Mouse (Mus musculus): ENCODE measurements around the gene 1700022I11Rik.
A peak's percentile ranks its signal among the peaks of the same experiment; 100 is the strongest.

The 1700022I11Rik gene

GRCm38 (mm10) chr4:43001272-43001671, 31.9 kb downstream of the 1700022I11Rik start:
- no peak for DNase-seq (ENCODE audit: low spot score in 2 of 2)

GRCm38 (mm10) chr4:43002756-43003439, 33.5 kb downstream of the 1700022I11Rik start:
- DNase-seq (ENCODE audit: low spot score in 2 of 2): no peak

- DNase-seq (ENCODE audit: low spot score in 2 of 2): no peak
Observed at GRCm38 (mm10) chr4:43004951-43005350, 35.5 kb downstream of the 1700022I11Rik start.

GRCm38 (mm10) chr4:43005765-43006164, 36.4 kb downstream of the 1700022I11Rik start:
- no peak for DNase-seq (ENCODE audit: low spot score in 2 of 2)

- peak; percentile 78 to 82 for DNase-seq (ENCODE audit: low spot score in 2 of 2)
Observed at GRCm38 (mm10) chr4:43010161-43011038, 41.0 kb downstream of the 1700022I11Rik start, which contains the start of gene Fancg. Gene Fancg (minus strand): TSS chr4:43010506.

- DNase-seq (ENCODE audit: low spot score in 2 of 2): no peak
Observed at GRCm38 (mm10) chr4:43012091-43012490, 42.7 kb downstream of the 1700022I11Rik start.

- DNase-seq (ENCODE audit: low spot score in 2 of 2): no peak
Observed at GRCm38 (mm10) chr4:43018156-43018555, 48.8 kb downstream of the 1700022I11Rik start.

GRCm38 (mm10) chr4:43019176-43019575, 49.8 kb downstream of the 1700022I11Rik start:
- DNase-seq (ENCODE audit: low spot score in 2 of 2): no peak

GRCm38 (mm10) chr4:43019641-43020465, 50.4 kb downstream of the 1700022I11Rik start:
- no peak for DNase-seq (ENCODE audit: low spot score in 2 of 2)

- no peak for DNase-seq (ENCODE audit: low spot score in 2 of 2)
Observed at GRCm38 (mm10) chr4:43020876-43021275, 51.5 kb downstream of the 1700022I11Rik start.

- DNase-seq (ENCODE audit: low spot score in 2 of 2): no peak
Observed at GRCm38 (mm10) chr4:43021341-43021740, 51.9 kb downstream of the 1700022I11Rik start.

GRCm38 (mm10) chr4:43024673-43025072, 55.3 kb downstream of the 1700022I11Rik start:
- no peak for DNase-seq (ENCODE audit: low spot score in 2 of 2)

- DNase-seq (ENCODE audit: low spot score in 2 of 2): peak; percentile 89 to 92
Observed at GRCm38 (mm10) chr4:43025084-43025960, 55.9 kb downstream of the 1700022I11Rik start, which contains the start of gene Pigo. Gene Pigo (minus strand): TSS chr4:43025819.

GRCm38 (mm10) chr4:43029121-43029520, 59.7 kb downstream of the 1700022I11Rik start:
- no peak for DNase-seq (ENCODE audit: low spot score in 2 of 2)

- no peak for DNase-seq (ENCODE audit: low spot score in 2 of 2)
Observed at GRCm38 (mm10) chr4:43029749-43030148, 60.3 kb downstream of the 1700022I11Rik start.

- DNase-seq (ENCODE audit: low spot score in 2 of 2): no peak
Observed at GRCm38 (mm10) chr4:43030352-43030751, 60.9 kb downstream of the 1700022I11Rik start.

GRCm38 (mm10) chr4:43030780-43031230, 61.4 kb downstream of the 1700022I11Rik start:
- no peak for DNase-seq (ENCODE audit: low spot score in 2 of 2)

GRCm38 (mm10) chr4:43031237-43031995, 62.0 kb downstream of the 1700022I11Rik start, which contains the start of gene Stoml2:
Gene Stoml2 (minus strand): TSS chr4:43031710.
- peak; percentile 84 to 92 for DNase-seq (ENCODE audit: low spot score in 2 of 2)

- no peak for DNase-seq (ENCODE audit: low spot score in 2 of 2)
Observed at GRCm38 (mm10) chr4:43032501-43032900, 63.1 kb downstream of the 1700022I11Rik start.

Data from urinary bladder, postnatal 36 days (tissue).